Mouse (Mus musculus): Measurements from ENCODE around the gene Ppp1r14c.

- TF ChIP-seq CTCF (IDR thresholded peaks at IDR 0.05; ENCODE audit: insufficient read depth, low read length), result peak; percentile 63
- no peak for TF ChIP-seq POLR2A (IDR thresholded peaks at IDR 0.05; ENCODE audit: borderline replicate concordance, extremely low read depth, low read depth, low read length)
These were observed 40.4 kb upstream of the Ppp1r14c start for GRCm38 (mm10) chr10:3325447-3325846.

Measured in lung, adult 2 months (tissue).